Comparison of ENCODE assay signal across 8 mouse cellular contexts in genomic region chr2:150786251-150787180, GRCm38 (mm10). TPM values are rescaled to one million over a fixed set of nuclear protein-coding genes. Genes with fewer than 3 reads are reported as not detected.
A peak's percentile ranks its signal among the peaks of the same experiment; 100 is the strongest.
DNase-seq lines count a peak whose midpoint lies in the region; ATAC-seq and TF ChIP-seq lines count a peak whose summit lies in the region.

Gene Pygb (plus strand): TSS chr2:150786735.

- peak within 1 kb of the TSS; percentile 77 to 93 for H3K27ac ChIP-seq in heart, embryonic 14.5 days (replicated peaks in 1 of 2; ENCODE audit: control insufficient read depth in 1 of 2, insufficient read depth in 1 of 2, low read depth in 2 of 2, low read length in 2 of 2)
- H3K27ac ChIP-seq in liver, embryonic 14.5 days, result no peak within 1 kb of the TSS
- H3K27ac ChIP-seq in neural tube, embryonic 11.5 days (ENCODE audit: low read depth, low read length), result no peak within 1 kb of the TSS
- H3K27ac ChIP-seq in testis, adult 2 months (ENCODE audit: control insufficient read depth, insufficient read depth, low read depth, low read length), result no peak within 1 kb of the TSS; the same call in 1 of the 2 replicates

- H3K4me3 ChIP-seq in heart, embryonic 14.5 days (ENCODE audit: control insufficient read depth in 1 of 2, insufficient read depth in 1 of 2, low read depth in 1 of 2, low read length in 2 of 2), result peak within 1 kb of the TSS; percentile 63 to 90
- peak within 1 kb of the TSS; percentile 59 to 60 for H3K4me3 ChIP-seq in liver, embryonic 14.5 days (ENCODE audit: insufficient read depth in 1 of 2, low read depth in 2 of 2, low read length in 2 of 2)
- H3K4me3 ChIP-seq in neural tube, embryonic 11.5 days (ENCODE audit: low read depth, low read length), result peak within 1 kb of the TSS; percentile 84
- peak within 1 kb of the TSS; percentile 99 for H3K4me3 ChIP-seq in testis, adult 2 months (ENCODE audit: control insufficient read depth, low read depth, low read length)

- H3K4me2 ChIP-seq in heart, embryonic 14.5 days (ENCODE audit: low read length), result peak within 1 kb of the TSS; percentile 80
- H3K4me2 ChIP-seq in liver, embryonic 14.5 days (ENCODE audit: low read depth), result peak within 1 kb of the TSS; percentile 74
- peak within 1 kb of the TSS; percentile 92 for H3K4me2 ChIP-seq in neural tube, embryonic 11.5 days (ENCODE audit: low read depth)

- no peaks in the 10 kb centered on the region for H3K27me3 ChIP-seq in heart, embryonic 14.5 days (ENCODE audit: control insufficient read depth, insufficient read depth, low read length)
- no peaks in the 10 kb centered on the region for H3K27me3 ChIP-seq in liver, embryonic 14.5 days (ENCODE audit: control insufficient read depth, insufficient read depth, low read length)
- no peaks in the 10 kb centered on the region for H3K27me3 ChIP-seq in neural tube, embryonic 11.5 days (ENCODE audit: control insufficient read depth, insufficient read depth, low read length)
- no peaks in the 10 kb centered on the region; the same call in 1 of the 2 replicates for H3K27me3 ChIP-seq in testis, adult 2 months (ENCODE audit: control insufficient read depth, insufficient read depth, low read length)

- H3K36me3 ChIP-seq in heart, embryonic 14.5 days (ENCODE audit: control insufficient read depth, insufficient read depth, low read length), result peaks cover 17% of the 10 kb centered on the region
- H3K36me3 ChIP-seq in liver, embryonic 14.5 days (replicated peaks; ENCODE audit: control insufficient read depth, insufficient read depth, low read depth), result no peaks in the 10 kb centered on the region
- H3K36me3 ChIP-seq in neural tube, embryonic 11.5 days (ENCODE audit: control insufficient read depth, insufficient read depth, low read length), result no peaks in the 10 kb centered on the region
- H3K36me3 ChIP-seq in testis, adult 2 months (ENCODE audit: control insufficient read depth, insufficient read depth, low read length), result no peaks in the 10 kb centered on the region

- ATAC-seq in heart, embryonic 14.5 days (ENCODE audit: insufficient number of reproducible peaks, insufficient read depth, low FRiP score, low read depth), result peak; percentile 92
- peak; percentile 91 for ATAC-seq in liver, embryonic 14.5 days (ENCODE audit: insufficient read depth)
- peak; percentile 97 for ATAC-seq in neural tube, embryonic 11.5 days (ENCODE audit: insufficient read depth, low FRiP score, low TSS enrichment)

- TF ChIP-seq POLR2A in testis, adult 2 months (IDR thresholded peaks at IDR 0.05; ENCODE audit: control insufficient read depth, low read depth, low read length), result peak; percentile 83

- TF ChIP-seq EP300 in liver, embryonic 14.5 days (IDR thresholded peaks at IDR 0.05; ENCODE audit: low read depth), result no peak

- peak within 1 kb of the TSS; percentile 91 for H3K9ac ChIP-seq in heart, embryonic 14.5 days (ENCODE audit: low read length)
- peak within 1 kb of the TSS; percentile 15 for H3K9ac ChIP-seq in liver, embryonic 14.5 days (replicated peaks)
- peak within 1 kb of the TSS; percentile 62 for H3K9ac ChIP-seq in neural tube, embryonic 11.5 days (ENCODE audit: low read length)

- TF ChIP-seq CTCF in liver, embryonic 14.5 days (IDR thresholded peaks at IDR 0.05; ENCODE audit: low read depth), result no peak
- no peak; the same call in 1 of the 2 replicates for TF ChIP-seq CTCF in testis, adult 2 months (IDR thresholded peaks at IDR 0.05; ENCODE audit: control insufficient read depth, insufficient read depth, insufficient replicate concordance, low read depth, low read length)

- peaks cover 9 to 31% of the 10 kb centered on the region in 2 experiments for H3K4me1 ChIP-seq in heart, embryonic 14.5 days (ENCODE audit: control insufficient read depth in 2 of 2, insufficient read depth in 2 of 2, low read length in 2 of 2)
- peaks cover 0 to 11% of the 10 kb centered on the region in 2 experiments; a peak in 3 of 4 replicates for H3K4me1 ChIP-seq in liver, embryonic 14.5 days (replicated peaks; ENCODE audit: control insufficient read depth in 2 of 2, insufficient read depth in 2 of 2, low read length in 1 of 2)
- H3K4me1 ChIP-seq in neural tube, embryonic 11.5 days (ENCODE audit: control insufficient read depth, insufficient read depth, low read length), result peaks cover 8% of the 10 kb centered on the region
- peaks cover 7% of the 10 kb centered on the region; the same call in 1 of the 2 replicates for H3K4me1 ChIP-seq in testis, adult 2 months (ENCODE audit: control insufficient read depth, insufficient read depth, low read length)

- H3K9me3 ChIP-seq in heart, embryonic 14.5 days (ENCODE audit: control insufficient read depth, low read length), result 0 out of 2 replicates have a peak, but pooled peaks cover 2% of the 10 kb centered on the region
- no peaks in the 10 kb centered on the region for H3K9me3 ChIP-seq in liver, embryonic 14.5 days (ENCODE audit: control insufficient read depth, low read length)
- no peaks in the 10 kb centered on the region for H3K9me3 ChIP-seq in neural tube, embryonic 11.5 days (ENCODE audit: control insufficient read depth, low read length)

- WGBS in heart, embryonic 14.5 days, result 2% methylated on average over 58 of the region's 58 CpGs
- WGBS in liver, embryonic 14.5 days (ENCODE audit: insufficient replicate concordance), result 3% methylated on average over 58 of the region's 58 CpGs
- WGBS in neural tube, embryonic 11.5 days, result 3% methylated on average over 57 of the region's 58 CpGs

- peak; percentile 69 to 70 for DNase-seq in CD8-positive naive resting alpha-beta T cell, adult 2 months (ENCODE audit: low read depth in 2 of 2, low spot score in 2 of 2)
- peak; percentile 71 for DNase-seq in c-Kit-negative CD71-positive TER-119-positive erythroid progenitor cells, embryonic 14.5 days (ENCODE audit: low read depth, low spot score)
- DNase-seq in fibroblast of lung, adult 2 months (ENCODE audit: low read depth), result peak; percentile 75
- peak; percentile 91 for DNase-seq in kidney, postnatal 14 days
- DNase-seq in liver, embryonic 14.5 days (ENCODE audit: low read depth in 3 of 3, low spot score in 3 of 3), result peak; percentile 59 to 77 (median 68)
- peak; percentile 93 for DNase-seq in neural tube, embryonic 11.5 days (ENCODE audit: low spot score)

RNA-seq across cellular contexts. Expression of gene Pygb, which starts in this region (rescaled TPM):
- 161 and 199 TPM in 2 replicates for polyA plus RNA-seq in heart, embryonic 14.5 days (2014; fragmentation: Nextera tagmentation; extraction: Ambion mirVana)
- 10.4 and 12.9 TPM in 2 replicates for polyA plus RNA-seq in liver, embryonic 14.5 days (2012; rRNA removed)
- polyA plus RNA-seq in liver, embryonic 14.5 days (2014; fragmentation: Nextera tagmentation; extraction: Ambion mirVana), result 13.5 and 14.4 TPM in 2 replicates
- polyA plus RNA-seq in neural tube, embryonic 11.5 days (2014; fragmentation: Nextera tagmentation; extraction: Ambion mirVana), result 50.2 and 52.8 TPM in 2 replicates
- polyA plus RNA-seq in testis, adult 2 months (2012; rRNA removed), result 7.0 and 8.9 TPM in 2 replicates

Comparison
In these comparisons a context has a peak if more than half of its experiments do, and no peak if none do; other contexts are left out.
1. H3K27ac ChIP-seq: peak in heart, embryonic 14.5 days (2 of 2); none in liver, embryonic 14.5 days (single experiment), neural tube, embryonic 11.5 days (single experiment) and testis, adult 2 months (single experiment).
2. H3K9ac ChIP-seq: peak in every context shown above with its lines; median percentile 91 in heart, embryonic 14.5 days; 62 in neural tube, embryonic 11.5 days; 15 in liver, embryonic 14.5 days.
3. Peak in every context shown above with its lines, with median percentiles within 50 percentile points of each other: DNase-seq, ATAC-seq, H3K4me2 ChIP-seq and H3K4me3 ChIP-seq.